Mouse (Mus musculus) heart, adult 10 weeks (tissue): ENCODE measurements around the gene Gm10800. TPM values are rescaled to one million over a fixed set of nuclear protein-coding genes. Genes with fewer than 3 reads are reported as not detected.

Experiments
- polyA plus RNA-seq: library from polyadenylated mRNA; stranded (reverse); fragments of 350-450 nt; fragmentation: Illumina TruSeq; extraction: RNeasy Lipid Tissue Mini Kit (QIAGEN cat#74804); gene quantifications from one replicate; pipeline ENCODE4 v1.2.3, GENCODE M21; 2014; ENCODE audit warnings: low read depth, low replicate concordance

Gm10800 gene
- polyA plus RNA-seq, result not detected

DNA sequence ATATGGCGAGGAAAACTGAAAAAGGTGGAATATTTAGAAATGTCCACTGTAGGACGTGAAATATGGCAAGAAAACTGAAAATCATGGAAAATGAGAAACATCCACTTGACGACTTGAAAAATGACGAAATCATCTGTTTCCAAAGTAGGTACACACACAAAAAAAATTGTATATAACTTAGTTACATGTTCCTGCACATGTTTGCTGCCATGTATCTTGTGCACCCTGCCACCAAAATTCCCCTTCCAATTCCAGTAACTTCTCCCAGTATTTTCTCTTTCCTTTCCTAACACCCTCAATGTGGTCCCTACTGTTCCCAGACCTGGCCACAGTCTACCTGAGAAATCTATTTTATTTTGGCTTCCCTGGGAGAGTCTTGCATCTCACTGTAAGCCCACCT, at the start of gene Gm10800:
Gene Gm10800, minus strand, starts transcription at position 101 of the 400 bp plus-strand sequence.

DNA sequence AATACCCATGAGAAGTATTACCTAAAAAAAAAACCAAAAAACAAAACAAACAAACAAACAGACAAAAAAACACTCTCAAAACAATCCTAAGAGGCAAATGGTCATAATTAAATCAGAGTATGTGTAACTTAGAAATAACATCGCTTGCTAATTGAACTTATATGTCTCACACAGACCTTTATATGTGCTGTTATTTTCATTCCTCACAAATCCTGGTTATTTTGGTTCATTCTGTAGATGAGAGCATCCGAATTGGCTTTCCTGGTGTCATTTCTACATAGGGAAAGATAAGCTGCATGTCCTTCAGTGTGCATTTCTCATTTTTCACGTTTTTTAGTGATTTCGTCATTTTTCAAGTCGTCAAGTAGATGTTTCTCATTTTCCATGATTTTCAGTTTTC, 5.2 kb downstream of the Gm10800 start, which contains the start of gene Gm10801:
Gene Gm10801, plus strand, starts transcription at position 301 of the 400 bp plus-strand sequence.

Other genes starting within 250 kb of the Gm10800 start
- gene Gm10801, start 5.1 kb downstream of the Gm10800 start, polyA plus RNA-seq, result not detected